Mouse (Mus musculus): ENCODE data around the gene Cryba1. TPM values are rescaled to one million over a fixed set of nuclear protein-coding genes. Genes with fewer than 3 reads are reported as not detected.
"Not testable (repeated sequence)": the region's sequence is repeated elsewhere in the genome, so short reads cannot be mapped to it uniquely, and the experiment has no call there.

The Cryba1 gene
- not detected for total RNA-seq (2021)
- long read RNA-seq = 0 reads

- no peak for DNase-seq (ENCODE audit: low spot score in 2 of 2)
Measured at GRCm38 (mm10) chr11:77725183-77725582, at the start of gene Cryba1. Cryba1 (minus strand) TSS chr11:77725283.

GRCm38 (mm10) chr11:77771879-77772713 lies 47.0 kb upstream of the Cryba1 start:
- DNase-seq (ENCODE audit: low spot score in 2 of 2) = no peak

GRCm38 (mm10) chr11:77770346-77770745 lies 45.3 kb upstream of the Cryba1 start:
- DNase-seq (ENCODE audit: low spot score in 2 of 2) = no peak

- DNase-seq (ENCODE audit: low spot score in 2 of 2) = no peak
Measured at GRCm38 (mm10) chr11:77769496-77769895, 44.4 kb upstream of the Cryba1 start.

- DNase-seq (ENCODE audit: low spot score in 2 of 2) = no peak
Measured at GRCm38 (mm10) chr11:77766351-77767001, 41.4 kb upstream of the Cryba1 start.

GRCm38 (mm10) chr11:77765459-77765777 lies 40.3 kb upstream of the Cryba1 start:
- DNase-seq (ENCODE audit: low spot score in 2 of 2) = no peak

GRCm38 (mm10) chr11:77764694-77765458 lies 39.8 kb upstream of the Cryba1 start:
- peak; percentile 38 to 79 for DNase-seq (ENCODE audit: low spot score in 2 of 2)

GRCm38 (mm10) chr11:77763673-77764340 lies 38.7 kb upstream of the Cryba1 start:
- DNase-seq (ENCODE audit: low spot score in 2 of 2) = no peak

GRCm38 (mm10) chr11:77762783-77763672 lies 37.9 kb upstream of the Cryba1 start, which contains the start of gene Myo18a:
Myo18a (plus strand) TSS chr11:77763246.
- peak; percentile 55 to 89 for DNase-seq (ENCODE audit: low spot score in 2 of 2)

- no peak for DNase-seq (ENCODE audit: low spot score in 2 of 2)
Measured at GRCm38 (mm10) chr11:77760031-77760430, 34.9 kb upstream of the Cryba1 start.

- no peak for DNase-seq (ENCODE audit: low spot score in 2 of 2)
Measured at GRCm38 (mm10) chr11:77753469-77753868, 28.4 kb upstream of the Cryba1 start.

GRCm38 (mm10) chr11:77752525-77752924 lies 27.4 kb upstream of the Cryba1 start:
- DNase-seq (ENCODE audit: low spot score in 2 of 2) = no peak

GRCm38 (mm10) chr11:77748996-77749395 lies 23.9 kb upstream of the Cryba1 start:
- no peak for DNase-seq (ENCODE audit: low spot score in 2 of 2)

- not testable (repeated sequence) for DNase-seq (ENCODE audit: low spot score in 2 of 2)
Measured at GRCm38 (mm10) chr11:77747103-77747502, 22.0 kb upstream of the Cryba1 start.

- DNase-seq (ENCODE audit: low spot score in 2 of 2) = no peak
Measured at GRCm38 (mm10) chr11:77746652-77747051, 21.6 kb upstream of the Cryba1 start.

GRCm38 (mm10) chr11:77743966-77744365 lies 18.9 kb upstream of the Cryba1 start:
- no peak for DNase-seq (ENCODE audit: low spot score in 2 of 2)

- DNase-seq (ENCODE audit: low spot score in 2 of 2) = no peak
Measured at GRCm38 (mm10) chr11:77738555-77738954, 13.5 kb upstream of the Cryba1 start.

GRCm38 (mm10) chr11:77737289-77737688 lies 12.2 kb upstream of the Cryba1 start:
- DNase-seq (ENCODE audit: low spot score in 2 of 2) = peak; percentile 69 to 91

GRCm38 (mm10) chr11:77728587-77728986 lies 3.5 kb upstream of the Cryba1 start:
- DNase-seq (ENCODE audit: low spot score in 2 of 2) = no peak

GRCm38 (mm10) chr11:77724766-77725165 lies 317 bp downstream of the Cryba1 start:
- DNase-seq (ENCODE audit: low spot score in 2 of 2) = peak in 1 of 2 experiments; percentile 28
